Mouse (Mus musculus): ENCODE measurements around the gene Mgst2. TPM values are rescaled to one million over a fixed set of nuclear protein-coding genes. Genes with fewer than 3 reads are reported as not detected.

The Mgst2 gene
- total and polyA plus RNA-seq, 3 experiments, result 48.8 to 147 (median 76.0) TPM

DNA sequence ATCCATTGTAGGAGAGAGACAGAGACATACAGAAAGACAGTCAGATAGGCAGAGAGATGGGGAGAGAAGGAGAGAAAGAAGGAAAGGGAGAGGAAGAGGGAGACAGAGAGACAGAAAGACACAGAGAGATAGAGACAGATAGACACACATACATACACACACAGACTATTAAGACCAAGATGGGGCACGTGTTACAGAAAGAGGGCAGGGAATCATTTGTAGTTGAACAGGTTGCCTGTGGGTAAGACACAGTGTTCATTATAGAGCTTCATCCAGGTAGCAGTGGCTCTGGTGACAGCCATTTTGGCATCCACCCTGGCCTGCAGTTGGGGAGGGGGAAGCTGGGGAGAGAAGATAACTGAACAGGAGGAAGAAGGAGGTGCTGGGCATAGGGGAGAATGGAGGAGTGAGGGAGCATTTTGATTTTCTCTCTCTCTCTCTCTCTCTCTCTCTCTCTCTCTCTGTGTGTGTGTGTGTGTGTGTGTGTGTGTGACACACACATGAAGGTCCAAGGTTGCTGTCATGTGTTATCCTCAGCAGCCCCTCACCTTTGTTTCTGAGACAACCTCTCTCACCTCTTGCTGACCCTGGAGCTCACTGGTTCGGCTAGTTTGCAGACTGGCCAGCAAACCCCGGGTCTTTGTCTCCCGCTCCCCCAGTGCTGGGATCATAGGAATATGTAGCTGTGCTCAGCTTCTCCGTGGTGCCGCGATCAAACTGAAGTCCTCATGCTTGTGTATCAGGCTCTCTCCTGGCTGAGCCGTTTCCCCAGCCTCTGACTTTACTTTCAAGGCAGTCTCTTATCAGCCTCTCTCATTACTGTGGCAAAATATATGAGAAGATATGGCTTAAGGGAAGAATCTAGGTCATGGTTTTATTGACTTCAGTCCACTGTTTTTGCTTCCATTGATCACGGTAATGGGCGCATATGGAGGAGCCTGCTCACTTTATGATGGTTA, 47.5 kb upstream of the Mgst2 start:
- Histone ChIP-seq H3K9ac (ENCODE audit: insufficient read depth, low read depth) (no peak overlapping the region), H3K4me3 (replicated peaks in 1 of 3; ENCODE audit: low read depth in 2 of 3, low read length in 2 of 3, poor library complexity in 1 of 3) (no peak overlapping the region)
- dilution Hi-C loops (cut with MboI; ENCODE audit: extremely low pct_ligation_motif_present, extremely low pct_unique_long_range_greater_than_20kb, low sequenced_read_pairs), result no loop called here

DNA sequence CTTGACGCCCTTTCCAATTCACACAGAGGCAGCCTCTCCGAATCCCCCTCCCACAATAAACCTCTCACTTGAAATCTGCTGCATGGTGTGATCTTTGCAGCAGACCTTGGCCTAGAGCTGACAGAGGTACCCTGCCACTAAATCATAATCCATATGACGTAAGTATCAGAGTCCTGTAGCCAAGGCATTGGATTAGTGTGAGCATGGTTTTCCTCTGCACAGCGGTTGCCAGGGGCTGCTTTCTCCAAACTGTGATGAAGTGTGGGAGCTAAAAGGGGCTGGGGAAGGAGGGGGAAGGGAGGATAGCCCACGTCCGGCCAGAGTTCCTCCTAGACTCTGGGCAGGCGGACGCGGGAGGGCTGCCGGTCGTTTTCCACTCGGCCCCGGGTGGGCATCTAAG, 45.9 kb upstream of the Mgst2 start:
- TF ChIP-seq KAT2A (IDR thresholded peaks at IDR 0.05; ENCODE audit: insufficient replicate concordance, low read length), result no peak
- TF ChIP-seq CTCF (conservative IDR thresholded peaks at IDR 0.05 in 1 of 2, IDR thresholded peaks at IDR 0.05 in 1 of 2; ENCODE audit: low read depth in 2 of 2, low read length in 2 of 2), result no peak
- no peak for TF ChIP-seq JUND (conservative IDR thresholded peaks at IDR 0.05; ENCODE audit: low read depth, low read length)
- TF ChIP-seq MEF2A (IDR thresholded peaks at IDR 0.05; ENCODE audit: borderline replicate concordance, low read depth, low read length), result no peak
- TF ChIP-seq RAD21 (IDR thresholded peaks at IDR 0.05; ENCODE audit: low read depth, low read length), result no peak
- no peak for TF ChIP-seq NELFE (IDR thresholded peaks at IDR 0.05; ENCODE audit: low read depth, low read length)
- TF ChIP-seq PAX5 (IDR thresholded peaks at IDR 0.05; ENCODE audit: low read length), result no peak
- no peak for TF ChIP-seq SMC3 (IDR thresholded peaks at IDR 0.05; ENCODE audit: low read depth, low read length)
- no peak for TF ChIP-seq RCOR1 (conservative IDR thresholded peaks at IDR 0.05; ENCODE audit: low read depth, low read length)
- no peak for TF ChIP-seq MYC (IDR thresholded peaks at IDR 0.05; ENCODE audit: low read depth, low read length)
- no peak for TF ChIP-seq IRF4 (IDR thresholded peaks at IDR 0.05; ENCODE audit: low read depth, low read length)
- TF ChIP-seq GABPA (IDR thresholded peaks at IDR 0.05; ENCODE audit: insufficient replicate concordance, low read depth, low read length), result no peak
- no peak for TF ChIP-seq MAZ (IDR thresholded peaks at IDR 0.05; ENCODE audit: low read depth, low read length)
- no peak for TF ChIP-seq SIN3A (IDR thresholded peaks at IDR 0.05; ENCODE audit: low read length)
- no peak for TF ChIP-seq CHD2 (IDR thresholded peaks at IDR 0.05; ENCODE audit: low read length)
- TF ChIP-seq MAX (IDR thresholded peaks at IDR 0.05; ENCODE audit: low read length), result no peak
- no peak for TF ChIP-seq POLR2AphosphoS2 (IDR thresholded peaks at IDR 0.05; ENCODE audit: low read depth, low read length)
- Histone ChIP-seq H3K9me3 (replicated peaks; ENCODE audit: low read length) (no peaks in the 10 kb centered on the region), H3K79me2 (replicated peaks; ENCODE audit: control insufficient read depth, extremely low read depth, insufficient read depth, poor library complexity, severe bottlenecking) (no peaks in the 10 kb centered on the region), H3K4me3 (replicated peaks in 1 of 3; ENCODE audit: low read depth in 2 of 3, low read length in 2 of 3, poor library complexity in 1 of 3) (no peak overlapping the region), H3K4me1 (ENCODE audit: control insufficient read depth in 1 of 2, insufficient read depth in 2 of 2) (peaks cover 12 to 21% of the 10 kb centered on the region in 2 experiments), H3K4me2 (ENCODE audit: insufficient read depth, low read depth, poor library complexity, severe bottlenecking) (no peak overlapping the region), H3K9ac (ENCODE audit: insufficient read depth, low read depth) (no peak overlapping the region), H3K27me3 (replicated peaks) (no peaks in the 10 kb centered on the region), H3K27ac (ENCODE audit: insufficient read depth, low read depth) (no peak overlapping the region), H3K36me3 (replicated peaks in 1 of 2; ENCODE audit: control insufficient read depth in 1 of 2, insufficient read depth in 1 of 2, low read length in 1 of 2) (no peaks in the 10 kb centered on the region)
- dilution Hi-C loops (cut with MboI; ENCODE audit: extremely low pct_ligation_motif_present, extremely low pct_unique_long_range_greater_than_20kb, low sequenced_read_pairs), result no loop called here
- DNase-seq (ENCODE audit: extremely low read depth), result no peak
- in situ Hi-C loops (cut with MboI; ENCODE audit: low pct_ligation_motif_present, low pct_unique_long_range_greater_than_20kb, low sequenced_read_pairs), result no loop called here

More for the DNA sequence above, 47.5 kb upstream of the Mgst2 start:
- TF ChIP-seq KAT2A (IDR thresholded peaks at IDR 0.05; ENCODE audit: insufficient replicate concordance, low read length) (no peak), POLR2AphosphoS2 (IDR thresholded peaks at IDR 0.05; ENCODE audit: low read depth, low read length) (no peak), NELFE (IDR thresholded peaks at IDR 0.05; ENCODE audit: low read depth, low read length) (no peak), MAZ (IDR thresholded peaks at IDR 0.05; ENCODE audit: low read depth, low read length) (no peak), RCOR1 (conservative IDR thresholded peaks at IDR 0.05; ENCODE audit: low read depth, low read length) (no peak), IRF4 (IDR thresholded peaks at IDR 0.05; ENCODE audit: low read depth, low read length) (no peak), ZNF384 (IDR thresholded peaks at IDR 0.05; ENCODE audit: low read depth, low read length) (no peak), MAX (IDR thresholded peaks at IDR 0.05; ENCODE audit: low read length) (no peak), MXI1 (IDR thresholded peaks at IDR 0.05; ENCODE audit: low read depth, low read length) (no peak), SIN3A (IDR thresholded peaks at IDR 0.05; ENCODE audit: low read length) (no peak), POLR2A (IDR thresholded peaks at IDR 0.05; ENCODE audit: low read depth, low read length) (no peak), CHD2 (IDR thresholded peaks at IDR 0.05; ENCODE audit: low read length) (no peak)
- H3K4me1 ChIP-seq (ENCODE audit: control insufficient read depth in 1 of 2, insufficient read depth in 2 of 2), result peaks cover 12 to 21% of the 10 kb centered on the region in 2 experiments
- H3K27ac ChIP-seq (ENCODE audit: insufficient read depth, low read depth), result no peak overlapping the region
- no peaks in the 10 kb centered on the region for H3K36me3 ChIP-seq (replicated peaks in 1 of 2; ENCODE audit: control insufficient read depth in 1 of 2, insufficient read depth in 1 of 2, low read length in 1 of 2)
- no peak overlapping the region for H3K4me2 ChIP-seq (ENCODE audit: insufficient read depth, low read depth, poor library complexity, severe bottlenecking)
- no peaks in the 10 kb centered on the region for H3K9me3 ChIP-seq (replicated peaks; ENCODE audit: low read length)
- in situ Hi-C loops (cut with MboI; ENCODE audit: low pct_ligation_motif_present, low pct_unique_long_range_greater_than_20kb, low sequenced_read_pairs), result no loop called here
- H3K27me3 ChIP-seq (replicated peaks), result no peaks in the 10 kb centered on the region
- DNase-seq (ENCODE audit: extremely low read depth), result no peak
- no peaks in the 10 kb centered on the region for H3K79me2 ChIP-seq (replicated peaks; ENCODE audit: control insufficient read depth, extremely low read depth, insufficient read depth, poor library complexity, severe bottlenecking)
